Mouse (Mus musculus) hindbrain, embryonic 16.5 days (tissue): Measurements from ENCODE around the gene Trmt2a. TPM values are rescaled to one million over a fixed set of nuclear protein-coding genes. Genes with fewer than 3 reads are reported as not detected.

Experiments used
- ATAC-seq: fragments of 200-750 bp; cut with Nextera tagmentation; 2 replicates; pipeline ENCODE4 v1.8.0; 2017; ENCODE audit warnings: moderate TSS enrichment, moderate library complexity
- H3K27ac ChIP-seq: fragments of 300-500 bp; sonication (generic); 2 replicates; pipeline ENCODE4 v1.5.1; 2014; ENCODE audit warnings: low read depth, mild to moderate bottlenecking, control low read depth, low read length, moderate library complexity
- H3K27me3 ChIP-seq: fragments of 300-500 bp; sonication (generic); replicated peaks from 2 replicates; pipeline ENCODE4 v1.6.1; 2014; ENCODE audit warnings: low read length; ENCODE audit not compliant: control insufficient read depth, insufficient read depth
- H3K36me3 ChIP-seq: fragments of 300-500 bp; sonication (generic); 2 replicates; pipeline ENCODE4 v1.6.1; 2014; ENCODE audit warnings: mild to moderate bottlenecking, low read length, moderate library complexity, mixed read lengths; ENCODE audit not compliant: control insufficient read depth, insufficient read depth
- H3K4me1 ChIP-seq: fragments of 300-500 bp; sonication (generic); 2 replicates; pipeline ENCODE4 v1.6.1; 2014; ENCODE audit warnings: low read depth, low read length; ENCODE audit not compliant: control insufficient read depth, insufficient read depth
- H3K4me2 ChIP-seq: fragments of 300-500 bp; sonication (generic); 2 replicates; pipeline ENCODE4 v1.6.1; 2014; ENCODE audit warnings: mild to moderate bottlenecking, low read length, control low read depth, moderate library complexity
- H3K4me3 ChIP-seq: fragments of 300-500 bp; sonication (generic); 2 replicates; pipeline ENCODE4 v1.5.1; 2014; ENCODE audit warnings: mild to moderate bottlenecking, low read length, control low read depth, moderate library complexity
- H3K9ac ChIP-seq: fragments of 300-500 bp; sonication (generic); 2 replicates; pipeline ENCODE4 v1.6.1; 2014; ENCODE audit warnings: low read depth, mild to moderate bottlenecking, control low read depth, low read length, moderate library complexity
- H3K9me3 ChIP-seq: fragments of 300-500 bp; sonication (generic); 2 replicates; pipeline ENCODE4 v1.6.1; 2014; ENCODE audit warnings: mild to moderate bottlenecking, low read length, moderate library complexity; ENCODE audit not compliant: control insufficient read depth
- whole genome bisulfite sequencing: fragments of 180-500 bp; shearing (Covaris S2); extraction: QIAGEN DNeasy Blood & Tissue Kit; methylation state at CpG from one replicate; pipeline ENCODE4 v1.1.7; 2014; 5-methylcytosine and 5-hydroxymethylcytosine counted together
- polyA plus RNA-seq: library from polyadenylated mRNA; unstranded; fragments of >200 nt; fragmentation: Nextera tagmentation; extraction: Ambion mirVana; gene quantifications from 2 replicates; pipeline ENCODE4 v1.2.1, GENCODE M21; 2015

The Trmt2a gene
- polyA plus RNA-seq, 1 experiment from 2014 or later: 105 TPM

DNA sequence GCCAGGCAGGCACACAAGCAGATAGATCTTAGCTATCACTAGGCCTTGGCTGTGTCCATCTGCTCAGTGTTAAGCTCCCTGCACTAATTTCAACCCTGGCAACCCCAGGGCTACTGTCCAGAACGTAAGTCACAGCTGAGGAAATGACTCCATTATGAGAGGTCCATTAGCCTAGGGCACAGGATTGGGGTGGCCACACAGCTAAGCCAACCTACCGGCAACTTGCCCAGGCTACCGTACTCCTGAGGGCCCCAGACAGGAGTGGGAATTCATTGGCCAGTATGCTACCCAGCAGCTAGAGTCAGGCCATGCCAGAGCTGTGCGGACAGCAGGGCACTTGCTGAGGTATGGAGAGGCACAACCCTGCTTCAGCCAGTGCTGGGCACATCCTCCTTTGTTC lies 19.6 kb upstream of the Trmt2a start:
- H3K4me2 ChIP-seq: no peak overlapping the region
- ATAC-seq: no peak
- H3K4me1 ChIP-seq: peaks cover 25% of the 10 kb centered on the region
- H3K36me3 ChIP-seq: peaks cover 37% of the 10 kb centered on the region
- no peak overlapping the region for H3K27ac ChIP-seq
- no peak overlapping the region; the same call in 1 of the 2 replicates for H3K9ac ChIP-seq
- 78% methylated on average over 4 of the region's 4 CpGs for WGBS
- no peaks in the 10 kb centered on the region for H3K27me3 ChIP-seq
- no peaks in the 10 kb centered on the region for H3K9me3 ChIP-seq
- H3K4me3 ChIP-seq: no peak overlapping the region

DNA sequence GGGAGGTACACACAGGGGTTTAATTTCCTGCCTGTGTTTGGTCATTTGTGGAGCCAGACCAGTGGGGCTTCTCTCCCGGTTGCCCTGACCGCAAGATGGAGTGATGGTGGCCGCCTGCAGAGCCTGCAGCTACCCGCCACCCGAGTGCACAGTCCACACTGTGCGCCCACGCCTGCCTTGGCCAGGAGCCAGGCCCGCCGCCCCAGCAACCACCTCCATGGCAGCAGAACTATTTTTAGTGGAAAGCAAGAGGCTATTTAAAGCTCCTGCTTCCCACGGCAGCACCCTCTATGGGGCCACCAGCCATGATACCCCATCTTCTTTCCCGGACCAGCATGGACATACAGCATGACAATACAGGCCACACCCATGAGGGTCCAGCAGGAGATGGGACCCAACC lies 18.9 kb upstream of the Trmt2a start:
- 56% methylated on average over 11 of the region's 11 CpGs for WGBS
- no peak overlapping the region for H3K4me2 ChIP-seq
- peaks cover 30% of the 10 kb centered on the region for H3K36me3 ChIP-seq
- no peak overlapping the region for H3K4me3 ChIP-seq
- H3K27ac ChIP-seq: peak overlapping the region; percentile 32; the same call in 1 of the 2 replicates
- H3K9me3 ChIP-seq: no peaks in the 10 kb centered on the region
- H3K27me3 ChIP-seq: no peaks in the 10 kb centered on the region
- H3K4me1 ChIP-seq: peaks cover 30% of the 10 kb centered on the region
- H3K9ac ChIP-seq: no peak overlapping the region
- ATAC-seq: no peak

DNA sequence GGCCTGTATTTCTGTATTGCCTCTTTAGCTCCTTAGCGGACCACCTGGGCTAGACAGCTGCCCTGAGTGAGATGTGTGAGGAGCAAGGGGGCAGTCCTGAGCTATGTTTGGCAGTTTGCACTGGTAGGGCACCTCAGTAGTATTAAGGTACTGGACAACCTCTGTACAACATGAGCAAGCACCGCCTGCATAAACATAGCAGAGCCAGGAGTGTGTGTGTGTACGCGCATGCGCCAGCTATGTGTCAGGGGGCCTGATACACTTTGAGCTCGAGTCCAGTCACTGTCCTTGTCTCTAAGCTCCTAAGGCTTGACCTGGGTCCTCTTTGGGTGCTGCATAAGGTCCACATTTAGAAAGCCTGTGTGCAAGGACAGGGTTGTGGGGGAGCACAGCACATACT lies 17.9 kb upstream of the Trmt2a start:
- H3K9ac ChIP-seq: no peak overlapping the region
- 88% methylated on average over 6 of the region's 6 CpGs for WGBS
- ATAC-seq: no peak
- peaks cover 20% of the 10 kb centered on the region for H3K36me3 ChIP-seq
- H3K4me2 ChIP-seq: no peak overlapping the region
- no peak overlapping the region for H3K4me3 ChIP-seq
- H3K4me1 ChIP-seq: peaks cover 30% of the 10 kb centered on the region
- H3K27me3 ChIP-seq: no peaks in the 10 kb centered on the region
- no peak overlapping the region for H3K27ac ChIP-seq
- H3K9me3 ChIP-seq: no peaks in the 10 kb centered on the region

GRCm38 (mm10) chr16:18231047-18231446 lies 17.4 kb upstream of the Trmt2a start:
- no peak overlapping the region for H3K4me3 ChIP-seq
- H3K27ac ChIP-seq: no peak overlapping the region
- H3K27me3 ChIP-seq: no peaks in the 10 kb centered on the region
- no peaks in the 10 kb centered on the region for H3K9me3 ChIP-seq
- 87% methylated on average over 3 of the region's 3 CpGs for WGBS
- no peak overlapping the region for H3K4me2 ChIP-seq
- H3K36me3 ChIP-seq: peaks cover 18% of the 10 kb centered on the region
- H3K4me1 ChIP-seq: peaks cover 34% of the 10 kb centered on the region
- H3K9ac ChIP-seq: no peak overlapping the region
- no peak for ATAC-seq

- Histone ChIP-seq H3K27ac (no peak overlapping the region), H3K36me3 (peaks cover 14% of the 10 kb centered on the region), H3K4me3 (no peak overlapping the region), H3K9me3 (no peaks in the 10 kb centered on the region), H3K4me2 (no peak overlapping the region), H3K27me3 (no peaks in the 10 kb centered on the region), H3K9ac (no peak overlapping the region), H3K4me1 (peaks cover 38% of the 10 kb centered on the region)
- 91% methylated on average over 4 of the region's 4 CpGs for WGBS
- no peak for ATAC-seq
These were observed 17.0 kb upstream of the Trmt2a start for GRCm38 (mm10) chr16:18231451-18231850.

- peak overlapping the region; percentile 82 for H3K4me2 ChIP-seq
- H3K9me3 ChIP-seq: no peaks in the 10 kb centered on the region
- no peaks in the 10 kb centered on the region for H3K27me3 ChIP-seq
- H3K9ac ChIP-seq: no peak overlapping the region
- no peaks in the 10 kb centered on the region for H3K36me3 ChIP-seq
- no peak for ATAC-seq
- 56% methylated on average over 1 of the region's 1 CpGs for WGBS
- H3K27ac ChIP-seq: no peak overlapping the region
- no peak overlapping the region; the same call in 1 of the 2 replicates for H3K4me3 ChIP-seq
- H3K4me1 ChIP-seq: peaks cover 38% of the 10 kb centered on the region
These were observed 15.0 kb upstream of the Trmt2a start for GRCm38 (mm10) chr16:18233451-18233850.

- H3K9me3 ChIP-seq: no peaks in the 10 kb centered on the region
- no peaks in the 10 kb centered on the region for H3K27me3 ChIP-seq
- peak overlapping the region; percentile 92 for H3K4me3 ChIP-seq
- peak overlapping the region; percentile 95 for H3K27ac ChIP-seq
- ATAC-seq: peak; percentile 16
- peak overlapping the region; percentile 95 for H3K9ac ChIP-seq
- peak overlapping the region; percentile 82 for H3K4me2 ChIP-seq
- peaks cover 34% of the 10 kb centered on the region for H3K4me1 ChIP-seq
- 20% methylated on average over 13 of the region's 13 CpGs for WGBS
- peaks cover 5% of the 10 kb centered on the region; the same call in 1 of the 2 replicates for H3K36me3 ChIP-seq
These were observed 14.4 kb upstream of the Trmt2a start for GRCm38 (mm10) chr16:18233919-18234670.

DNA sequence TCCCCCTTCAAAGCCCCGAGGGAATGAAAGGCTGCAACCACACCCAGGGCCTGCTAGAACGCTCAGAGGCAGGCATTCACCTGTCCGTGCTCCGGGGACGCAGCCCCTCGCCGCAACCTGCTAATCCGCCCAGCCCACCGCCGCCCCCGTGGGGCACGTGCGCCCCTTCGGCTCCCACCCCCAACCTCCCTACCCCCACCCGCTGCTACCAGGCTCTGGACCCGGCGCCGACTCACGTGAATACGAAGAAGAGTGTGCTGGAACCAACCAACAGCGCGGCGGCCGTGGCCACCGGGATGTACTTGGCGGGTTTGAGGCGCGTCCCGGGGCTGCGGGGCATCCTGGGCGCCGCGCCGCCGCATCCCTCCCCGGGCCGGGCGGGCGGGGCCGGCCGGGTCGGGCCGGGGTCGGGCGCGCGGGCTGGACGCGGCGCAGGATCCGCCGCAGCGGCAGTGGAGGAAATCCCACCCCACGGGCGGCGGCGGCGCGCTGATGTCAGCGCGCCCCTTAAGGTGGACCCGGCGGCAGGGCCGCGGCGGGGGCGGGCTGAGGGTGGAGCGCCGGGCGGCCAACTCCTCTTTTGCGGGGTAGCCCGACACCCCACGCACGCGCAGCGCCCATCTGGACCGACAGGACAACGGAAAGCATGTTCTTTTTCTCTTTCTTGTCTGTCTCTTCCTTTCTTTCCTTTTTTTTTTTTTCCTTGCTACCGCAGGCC lies 13.6 kb upstream of the Trmt2a start, which contains the start of gene Zdhhc8:
Gene Zdhhc8, minus strand, starts transcription at position 466 of the 718 bp plus-strand sequence.
- Histone ChIP-seq H3K27ac (peak within 1 kb of the TSS; percentile 95), H3K4me3 (peak within 1 kb of the TSS; percentile 92), H3K9me3 (no peaks in the 10 kb centered on the region), H3K27me3 (no peaks in the 10 kb centered on the region), H3K9ac (peak within 1 kb of the TSS; percentile 95), H3K36me3 (peaks cover 11% of the 10 kb centered on the region; the same call in 1 of the 2 replicates), H3K4me2 (peak within 1 kb of the TSS; percentile 82), H3K4me1 (peaks cover 29% of the 10 kb centered on the region)
- peak; percentile 85 for ATAC-seq
- WGBS: 2% methylated on average over 49 of the region's 79 CpGs

DNA sequence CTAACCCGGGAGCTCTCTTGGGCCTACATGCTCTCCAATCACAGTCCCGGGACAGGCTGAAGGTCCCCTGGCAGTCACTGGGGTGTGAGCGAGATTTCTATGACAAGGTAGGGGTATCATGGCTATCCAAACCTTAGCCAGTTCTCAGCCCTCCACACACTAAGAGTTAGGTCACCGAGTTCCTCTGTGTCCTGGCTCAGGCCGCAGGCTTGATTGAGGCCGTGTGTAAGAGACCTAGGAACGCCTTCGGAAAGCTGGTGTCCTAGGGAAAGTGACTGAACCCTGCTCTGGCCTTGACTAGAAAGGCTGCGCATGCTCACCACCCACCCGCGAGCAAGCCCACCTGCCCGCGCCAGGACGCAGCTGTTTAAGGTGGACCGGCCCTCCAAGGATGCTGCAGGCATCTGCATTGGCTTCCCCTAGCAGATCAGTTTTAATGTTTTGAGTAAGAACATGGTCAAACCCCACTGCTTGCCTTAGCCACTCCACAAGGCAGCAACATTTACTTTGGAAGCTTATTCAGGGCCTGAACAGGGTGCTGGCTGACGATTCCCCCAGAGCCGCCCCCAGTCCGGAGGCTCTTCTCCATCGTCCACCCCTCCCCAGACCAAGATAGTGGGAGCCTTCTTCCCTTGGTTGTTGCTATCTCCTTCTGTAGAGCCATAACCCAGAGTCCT lies 13.0 kb upstream of the Trmt2a start:
- peak overlapping the region; percentile 95 for H3K9ac ChIP-seq
- ATAC-seq: peak; percentile 86
- H3K27me3 ChIP-seq: no peaks in the 10 kb centered on the region
- H3K4me1 ChIP-seq: peaks cover 23% of the 10 kb centered on the region
- no peaks in the 10 kb centered on the region for H3K9me3 ChIP-seq
- peak overlapping the region; percentile 92 for H3K4me3 ChIP-seq
- peak overlapping the region; percentile 95 for H3K27ac ChIP-seq
- H3K36me3 ChIP-seq: peaks cover 17% of the 10 kb centered on the region
- peak overlapping the region; percentile 82 for H3K4me2 ChIP-seq
- 4% methylated on average over 19 of the region's 19 CpGs for WGBS
